Mouse (Mus musculus): ENCODE data around the gene Foxo1. TPM values are rescaled to one million over a fixed set of nuclear protein-coding genes. Genes with fewer than 3 reads are reported as not detected.

The Foxo1 gene
- polyA plus RNA-seq, 1 experiment from 2014 or later, result 7.1 TPM

DNA sequence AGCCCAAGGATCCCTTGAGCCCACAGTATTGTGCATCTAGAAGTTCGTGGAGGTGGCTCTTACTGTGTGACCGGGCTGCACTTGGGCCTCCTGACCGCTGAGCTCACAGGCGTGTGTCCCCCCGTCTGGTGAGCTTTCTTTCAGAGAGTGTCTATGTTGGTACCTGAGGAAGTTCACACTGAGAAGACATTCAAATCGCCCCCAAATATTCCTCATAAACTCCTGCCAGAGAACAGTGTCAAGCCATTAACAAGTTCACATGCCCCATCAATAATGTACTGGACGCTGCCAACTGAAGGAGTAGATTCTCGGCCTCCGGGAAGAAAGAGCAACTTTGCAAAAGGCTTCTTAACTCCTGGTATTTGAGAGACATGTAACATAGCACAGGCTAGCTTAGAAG, 83.8 kb downstream of the Foxo1 start:
- H3K9ac ChIP-seq (ENCODE audit: low read depth, low read length), result no peak overlapping the region
- no peaks in the 10 kb centered on the region for H3K4me1 ChIP-seq (ENCODE audit: control insufficient read depth, insufficient read depth, low read length)
- no peaks in the 10 kb centered on the region for H3K9me3 ChIP-seq (replicated peaks; ENCODE audit: control insufficient read depth, low read length)
- H3K4me2 ChIP-seq, result no peak overlapping the region
- no peak for ATAC-seq (replicated peaks; ENCODE audit: insufficient number of reproducible peaks, low FRiP score, low TSS enrichment)
- H3K27ac ChIP-seq (ENCODE audit: low read depth, low read length), result no peak overlapping the region
- H3K36me3 ChIP-seq (ENCODE audit: control insufficient read depth, insufficient read depth, low read length), result no peaks in the 10 kb centered on the region
- no peak overlapping the region for H3K4me3 ChIP-seq (ENCODE audit: low read depth, low read length)
- WGBS (ENCODE audit: insufficient replicate concordance), result 89% methylated on average over 9 of the region's 9 CpGs
- H3K27me3 ChIP-seq (ENCODE audit: control insufficient read depth, insufficient read depth, low read length), result no peaks in the 10 kb centered on the region

DNA sequence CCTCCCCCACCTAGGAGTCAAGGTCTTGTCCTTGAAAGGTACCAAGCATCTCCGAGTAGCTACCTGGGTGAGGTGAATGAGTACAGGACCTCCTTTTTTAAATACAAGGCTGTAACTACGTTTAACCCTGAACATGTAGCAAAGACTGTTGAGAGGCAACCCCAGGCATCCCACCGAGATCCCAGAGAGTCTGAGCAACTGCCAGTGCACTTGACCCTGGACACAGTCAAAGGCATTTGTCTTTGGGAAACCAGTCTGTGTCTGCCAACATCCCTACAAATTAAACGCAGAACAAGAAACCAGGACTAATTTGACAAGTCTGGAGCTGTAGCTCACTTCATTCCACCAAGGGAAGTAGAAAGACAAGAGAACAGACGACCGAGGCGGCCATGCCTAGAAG, 86.1 kb downstream of the Foxo1 start:
- WGBS (ENCODE audit: insufficient replicate concordance), result 80% methylated on average over 7 of the region's 7 CpGs
- no peak for ATAC-seq (replicated peaks; ENCODE audit: insufficient number of reproducible peaks, low FRiP score, low TSS enrichment)
- Histone ChIP-seq H3K4me2 (no peak overlapping the region), H3K4me1 (ENCODE audit: control insufficient read depth, insufficient read depth, low read length) (no peaks in the 10 kb centered on the region), H3K27ac (ENCODE audit: low read depth, low read length) (no peak overlapping the region), H3K36me3 (ENCODE audit: control insufficient read depth, insufficient read depth, low read length) (no peaks in the 10 kb centered on the region), H3K9ac (ENCODE audit: low read depth, low read length) (no peak overlapping the region), H3K4me3 (ENCODE audit: low read depth, low read length) (no peak overlapping the region), H3K27me3 (ENCODE audit: control insufficient read depth, insufficient read depth, low read length) (no peaks in the 10 kb centered on the region), H3K9me3 (replicated peaks; ENCODE audit: control insufficient read depth, low read length) (no peaks in the 10 kb centered on the region)

DNA sequence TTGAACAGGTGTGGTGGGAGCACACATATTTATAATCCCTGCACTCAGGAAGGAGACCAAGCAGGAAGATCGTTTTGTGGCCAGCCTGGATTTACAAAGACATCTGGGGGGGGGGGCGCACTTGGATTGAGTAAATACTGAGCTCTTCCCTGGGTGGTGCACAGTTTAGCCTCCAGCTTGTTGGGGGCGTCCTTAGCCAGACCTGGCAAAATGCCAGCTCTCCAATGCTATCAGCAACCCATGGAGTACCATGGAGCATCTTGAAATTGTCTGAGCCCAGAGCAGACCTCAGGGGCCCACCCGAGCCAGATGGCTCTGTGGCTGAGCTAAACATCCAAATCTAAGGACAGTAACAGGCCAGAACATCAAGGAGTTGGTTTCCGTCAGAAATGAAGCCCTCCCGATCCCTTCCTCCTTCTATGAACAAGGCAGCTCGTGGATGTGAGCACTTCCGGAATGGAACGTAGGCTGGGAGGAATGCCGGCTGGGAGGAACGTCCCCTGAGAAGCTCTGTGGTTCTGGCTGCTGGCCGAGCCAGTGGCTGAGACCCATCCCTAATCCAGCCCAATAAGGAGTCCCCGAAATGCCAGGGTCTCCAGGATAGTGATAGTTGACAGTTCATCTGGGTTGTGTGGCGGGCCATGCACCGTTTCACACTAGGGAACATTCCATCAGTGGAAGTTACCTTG, 89.3 kb downstream of the Foxo1 start:
- ATAC-seq (replicated peaks; ENCODE audit: insufficient number of reproducible peaks, low FRiP score, low TSS enrichment), result no peak

DNA sequence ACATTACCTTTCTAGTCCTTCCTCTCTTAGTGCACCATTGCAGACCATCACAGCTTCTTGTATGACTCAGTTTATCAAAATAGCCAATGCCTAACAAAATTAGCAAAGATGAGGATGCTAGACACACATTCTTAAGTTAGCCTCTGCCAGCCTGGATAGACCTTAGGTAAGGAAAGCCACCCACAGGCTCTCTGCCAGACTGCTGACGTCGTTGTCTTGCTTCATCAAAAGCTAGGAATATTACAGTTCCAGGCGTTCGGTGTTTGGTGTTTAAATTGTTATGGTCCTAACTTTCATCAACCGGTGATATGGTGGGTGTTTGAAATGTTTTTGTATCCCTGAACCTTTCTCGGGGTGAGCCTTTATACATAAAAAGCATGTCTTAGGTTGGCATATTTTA, 96.4 kb downstream of the Foxo1 start:
- Histone ChIP-seq H3K36me3 (ENCODE audit: control insufficient read depth, insufficient read depth, low read length) (no peaks in the 10 kb centered on the region), H3K9ac (ENCODE audit: low read depth, low read length) (no peak overlapping the region), H3K4me3 (ENCODE audit: low read depth, low read length) (no peak overlapping the region), H3K4me2 (no peak overlapping the region), H3K9me3 (replicated peaks; ENCODE audit: control insufficient read depth, low read length) (no peaks in the 10 kb centered on the region), H3K27me3 (ENCODE audit: control insufficient read depth, insufficient read depth, low read length) (no peaks in the 10 kb centered on the region), H3K27ac (ENCODE audit: low read depth, low read length) (no peak overlapping the region), H3K4me1 (ENCODE audit: control insufficient read depth, insufficient read depth, low read length) (no peaks in the 10 kb centered on the region)
- no peak for ATAC-seq (replicated peaks; ENCODE audit: insufficient number of reproducible peaks, low FRiP score, low TSS enrichment)
- WGBS (ENCODE audit: insufficient replicate concordance), result 78% methylated on average over 6 of the region's 6 CpGs

More for the DNA sequence above, 89.3 kb downstream of the Foxo1 start:
- H3K4me3 ChIP-seq (ENCODE audit: low read depth, low read length), result no peak overlapping the region
- no peaks in the 10 kb centered on the region for H3K4me1 ChIP-seq (ENCODE audit: control insufficient read depth, insufficient read depth, low read length)
- no peak overlapping the region for H3K9ac ChIP-seq (ENCODE audit: low read depth, low read length)
- no peaks in the 10 kb centered on the region for H3K9me3 ChIP-seq (replicated peaks; ENCODE audit: control insufficient read depth, low read length)
- H3K36me3 ChIP-seq (ENCODE audit: control insufficient read depth, insufficient read depth, low read length), result no peaks in the 10 kb centered on the region
- WGBS (ENCODE audit: insufficient replicate concordance), result 72% methylated on average over 15 of the region's 15 CpGs
- no peaks in the 10 kb centered on the region for H3K27me3 ChIP-seq (ENCODE audit: control insufficient read depth, insufficient read depth, low read length)
- H3K4me2 ChIP-seq, result 0 out of 2 replicates have a peak overlapping the region, but pooled peaks have one; percentile 16
- no peak overlapping the region for H3K27ac ChIP-seq (ENCODE audit: low read depth, low read length)

DNA sequence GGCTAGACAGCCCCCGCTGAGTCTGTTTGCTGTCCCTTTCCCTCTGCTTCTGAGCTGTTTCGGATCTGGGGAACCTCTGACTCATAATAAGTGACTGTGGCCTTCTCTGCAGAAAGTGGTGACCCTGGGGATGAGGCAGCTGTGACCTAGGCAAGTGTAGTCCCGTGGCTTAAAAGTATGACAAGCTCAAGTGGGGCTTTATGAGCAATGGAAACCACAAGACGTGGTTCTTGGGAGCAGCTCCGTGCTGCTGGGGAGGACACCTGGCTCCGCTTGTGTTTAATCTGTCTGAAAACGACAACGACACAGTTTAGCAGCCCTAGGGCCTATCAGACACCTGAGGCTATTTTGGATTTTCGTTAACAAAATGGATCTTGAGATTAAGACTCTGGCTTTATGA, 101.1 kb downstream of the Foxo1 start:
- Histone ChIP-seq H3K4me2 (no peak overlapping the region), H3K36me3 (ENCODE audit: control insufficient read depth, insufficient read depth, low read length) (no peaks in the 10 kb centered on the region), H3K4me1 (ENCODE audit: control insufficient read depth, insufficient read depth, low read length) (no peaks in the 10 kb centered on the region), H3K4me3 (ENCODE audit: low read depth, low read length) (no peak overlapping the region), H3K27me3 (ENCODE audit: control insufficient read depth, insufficient read depth, low read length) (no peaks in the 10 kb centered on the region), H3K9ac (ENCODE audit: low read depth, low read length) (no peak overlapping the region), H3K27ac (ENCODE audit: low read depth, low read length) (no peak overlapping the region), H3K9me3 (replicated peaks; ENCODE audit: control insufficient read depth, low read length) (no peaks in the 10 kb centered on the region)
- ATAC-seq (replicated peaks; ENCODE audit: insufficient number of reproducible peaks, low FRiP score, low TSS enrichment), result no peak
- WGBS (ENCODE audit: insufficient replicate concordance), result 82% methylated on average over 9 of the region's 9 CpGs

DNA sequence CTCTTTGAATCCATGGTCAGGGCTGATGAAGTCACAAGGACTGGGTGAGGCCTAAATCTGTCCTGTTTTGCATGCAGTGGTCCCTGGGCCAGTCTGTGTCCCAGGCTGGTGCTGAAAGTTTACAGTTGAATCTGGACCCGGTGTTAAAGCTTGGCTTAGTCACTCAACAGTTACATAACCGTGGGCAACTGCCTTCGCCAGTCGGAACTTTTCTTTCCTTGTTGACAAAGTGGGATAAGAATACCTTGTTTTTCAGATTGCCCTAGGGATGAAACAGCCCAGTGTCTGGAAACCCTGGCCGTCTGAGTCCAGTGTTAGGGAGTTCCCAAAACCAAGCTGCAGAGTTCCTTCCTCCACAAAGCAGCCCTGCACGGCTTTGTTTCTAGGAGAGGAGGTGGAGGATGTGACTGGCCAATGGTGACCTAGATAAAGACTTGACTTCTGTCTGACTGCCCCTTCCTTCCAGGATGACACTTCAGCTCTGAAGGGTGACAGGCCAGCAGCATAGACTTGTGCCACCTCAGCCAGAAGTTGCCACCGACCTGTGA, 101.8 kb downstream of the Foxo1 start:
- Histone ChIP-seq H3K27me3 (ENCODE audit: control insufficient read depth, insufficient read depth, low read length) (no peaks in the 10 kb centered on the region), H3K36me3 (ENCODE audit: control insufficient read depth, insufficient read depth, low read length) (no peaks in the 10 kb centered on the region), H3K27ac (ENCODE audit: low read depth, low read length) (no peak overlapping the region), H3K9ac (ENCODE audit: low read depth, low read length) (no peak overlapping the region), H3K9me3 (replicated peaks; ENCODE audit: control insufficient read depth, low read length) (no peaks in the 10 kb centered on the region), H3K4me1 (ENCODE audit: control insufficient read depth, insufficient read depth, low read length) (no peaks in the 10 kb centered on the region), H3K4me2 (no peak overlapping the region), H3K4me3 (ENCODE audit: low read depth, low read length) (no peak overlapping the region)
- 53% methylated on average over 7 of the region's 7 CpGs for WGBS (ENCODE audit: insufficient replicate concordance)
- ATAC-seq (replicated peaks; ENCODE audit: insufficient number of reproducible peaks, low FRiP score, low TSS enrichment), result no peak

DNA sequence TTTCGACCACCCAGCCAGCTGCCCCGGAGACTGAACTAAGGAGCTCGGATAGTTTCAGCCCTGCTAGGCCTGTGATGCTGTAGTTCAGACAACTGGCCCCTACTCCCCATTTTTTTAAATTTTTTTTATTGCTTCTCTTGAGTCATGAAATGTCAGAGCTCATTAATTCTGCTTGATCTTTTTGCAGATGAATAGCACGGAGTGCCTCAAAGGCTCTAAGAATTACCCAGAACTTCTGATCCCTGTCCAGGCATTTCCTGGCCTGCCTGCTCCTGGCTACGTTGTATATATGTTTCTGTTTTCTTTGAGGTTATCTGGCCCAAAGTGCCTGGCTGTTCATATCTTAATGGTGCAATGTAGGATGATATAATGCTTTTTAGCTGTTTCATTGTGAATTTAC, 108.8 kb downstream of the Foxo1 start:
- Histone ChIP-seq H3K4me2 (no peak overlapping the region), H3K4me1 (ENCODE audit: control insufficient read depth, insufficient read depth, low read length) (no peaks in the 10 kb centered on the region), H3K27me3 (ENCODE audit: control insufficient read depth, insufficient read depth, low read length) (no peaks in the 10 kb centered on the region), H3K36me3 (ENCODE audit: control insufficient read depth, insufficient read depth, low read length) (no peaks in the 10 kb centered on the region), H3K27ac (ENCODE audit: low read depth, low read length) (no peak overlapping the region), H3K4me3 (ENCODE audit: low read depth, low read length) (no peak overlapping the region), H3K9ac (ENCODE audit: low read depth, low read length) (no peak overlapping the region), H3K9me3 (replicated peaks; ENCODE audit: control insufficient read depth, low read length) (no peaks in the 10 kb centered on the region)
- ATAC-seq (replicated peaks; ENCODE audit: insufficient number of reproducible peaks, low FRiP score, low TSS enrichment), result no peak
- 71% methylated on average over 5 of the region's 5 CpGs for WGBS (ENCODE audit: insufficient replicate concordance)

DNA sequence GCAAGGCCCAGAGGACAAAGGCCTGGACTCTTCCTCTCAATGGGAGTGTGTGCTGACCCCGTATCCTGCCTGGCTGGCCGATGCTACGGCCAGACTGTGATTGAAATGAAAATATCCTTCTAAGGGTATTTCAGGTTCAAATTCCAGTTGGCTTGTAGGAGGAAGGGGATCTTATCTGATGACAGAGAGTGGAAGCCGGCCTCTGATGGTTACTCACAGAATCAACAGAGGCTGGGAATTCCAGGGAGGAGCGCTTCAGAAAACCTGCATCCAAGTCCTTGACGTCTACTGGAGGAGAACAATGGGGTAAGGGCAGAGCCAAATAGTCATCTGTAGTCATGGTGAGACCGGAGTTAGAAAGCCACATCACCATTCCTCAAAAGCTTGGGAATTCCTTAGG, 115.2 kb downstream of the Foxo1 start:
- Histone ChIP-seq H3K4me3 (ENCODE audit: low read depth, low read length) (no peak overlapping the region), H3K4me1 (ENCODE audit: control insufficient read depth, insufficient read depth, low read length) (no peaks in the 10 kb centered on the region), H3K27me3 (ENCODE audit: control insufficient read depth, insufficient read depth, low read length) (no peaks in the 10 kb centered on the region), H3K36me3 (ENCODE audit: control insufficient read depth, insufficient read depth, low read length) (no peaks in the 10 kb centered on the region), H3K9ac (ENCODE audit: low read depth, low read length) (no peak overlapping the region), H3K4me2 (no peak overlapping the region), H3K9me3 (replicated peaks; ENCODE audit: control insufficient read depth, low read length) (no peaks in the 10 kb centered on the region), H3K27ac (ENCODE audit: low read depth, low read length) (no peak overlapping the region)
- 61% methylated on average over 7 of the region's 7 CpGs for WGBS (ENCODE audit: insufficient replicate concordance)
- no peak for ATAC-seq (replicated peaks; ENCODE audit: insufficient number of reproducible peaks, low FRiP score, low TSS enrichment)

DNA sequence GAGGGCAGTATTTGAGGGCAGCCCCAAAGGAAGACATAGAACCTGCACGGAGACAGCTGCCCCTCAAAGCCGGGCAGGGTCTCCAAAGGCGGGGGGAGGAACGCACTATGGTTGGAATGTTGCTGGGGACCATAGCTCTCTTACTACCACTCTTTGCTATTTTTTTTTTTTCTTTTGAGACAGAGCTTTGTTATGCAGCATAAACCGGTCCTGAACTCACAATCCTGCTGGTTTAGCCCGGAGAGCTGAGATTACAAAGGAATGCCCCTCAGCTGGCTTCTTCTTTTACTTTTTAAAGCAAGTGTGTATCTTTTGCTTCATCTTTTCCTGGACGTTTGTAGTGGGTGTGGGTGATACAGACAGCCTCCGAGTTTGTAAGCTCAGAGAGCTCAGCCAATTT, 118.2 kb downstream of the Foxo1 start:
- Histone ChIP-seq H3K27ac (ENCODE audit: low read depth, low read length) (no peak overlapping the region), H3K4me1 (ENCODE audit: control insufficient read depth, insufficient read depth, low read length) (no peaks in the 10 kb centered on the region), H3K4me3 (ENCODE audit: low read depth, low read length) (no peak overlapping the region), H3K36me3 (ENCODE audit: control insufficient read depth, insufficient read depth, low read length) (no peaks in the 10 kb centered on the region), H3K4me2 (no peak overlapping the region), H3K9me3 (replicated peaks; ENCODE audit: control insufficient read depth, low read length) (no peaks in the 10 kb centered on the region), H3K27me3 (ENCODE audit: control insufficient read depth, insufficient read depth, low read length) (no peaks in the 10 kb centered on the region), H3K9ac (ENCODE audit: low read depth, low read length) (no peak overlapping the region)
- 29% methylated on average over 8 of the region's 8 CpGs for WGBS (ENCODE audit: insufficient replicate concordance)
- ATAC-seq (replicated peaks; ENCODE audit: insufficient number of reproducible peaks, low FRiP score, low TSS enrichment), result no peak

Measured in heart, embryonic 11.5 days (tissue).